19 mouse cellular contexts compared by ENCODE assay signal in the genomic region with DNA sequence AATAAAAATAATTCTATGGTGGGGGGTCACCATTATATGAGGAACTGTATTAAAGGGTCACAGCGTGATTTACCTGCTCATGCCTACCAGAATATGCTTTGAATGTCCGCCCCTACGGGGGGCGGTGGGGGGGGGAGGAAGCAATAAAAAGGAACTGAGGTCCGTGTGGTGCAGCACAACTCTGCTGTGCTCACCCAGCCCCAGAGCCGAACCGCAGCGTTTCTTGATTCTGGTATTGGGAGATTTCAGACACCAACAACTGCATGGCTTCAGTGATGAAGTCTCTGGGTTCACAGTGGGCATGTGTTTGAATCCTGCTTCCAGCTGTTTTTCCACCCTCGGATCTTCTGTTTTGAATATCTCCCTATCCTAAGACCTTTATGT.
DNase-seq lines count a peak whose midpoint lies in the region; ATAC-seq and TF ChIP-seq lines count a peak whose summit lies in the region.
"Had no signal": no experiment of that assay in that cellular context is flagged by ENCODE, and none has a peak within 500 bp of the region (broad histone marks: within the 10 kb centered on the region; RNA-seq: fewer than 3 reads in every experiment).

No protein-coding gene starts in this region.

- H3K4me1 ChIP-seq in hindbrain, embryonic 14.5 days (replicated peaks; ENCODE audit: control insufficient read depth, insufficient read depth, low read length), result no peaks in the 10 kb centered on the region
- no peaks in the 10 kb centered on the region for H3K4me1 ChIP-seq in hindbrain, embryonic 10.5 days (replicated peaks)
- H3K4me1 ChIP-seq in spleen, adult 2 months (ENCODE audit: control insufficient read depth, insufficient read depth, insufficient read length), result peaks cover 3% of the 10 kb centered on the region; the same call in 1 of the 2 replicates
- H3K4me1 ChIP-seq in hindbrain, embryonic 15.5 days (replicated peaks), result 0 out of 2 replicates have a peak, but pooled peaks cover 6% of the 10 kb centered on the region

- no peaks in the 10 kb centered on the region for H3K9me3 ChIP-seq in hindbrain, embryonic 14.5 days (ENCODE audit: control insufficient read depth, low read length)
- H3K9me3 ChIP-seq in hindbrain, embryonic 10.5 days, result no peaks in the 10 kb centered on the region
- H3K9me3 ChIP-seq in hindbrain, embryonic 15.5 days, result no peaks in the 10 kb centered on the region
- H3K9me3 ChIP-seq: forebrain, embryonic 13.5 days had no signal

- H3K36me3 ChIP-seq in hindbrain, embryonic 14.5 days (replicated peaks; ENCODE audit: control insufficient read depth, insufficient read depth), result no peaks in the 10 kb centered on the region
- 0 out of 2 replicates have a peak, but pooled peaks cover 3% of the 10 kb centered on the region for H3K36me3 ChIP-seq in hindbrain, embryonic 10.5 days
- H3K36me3 ChIP-seq in spleen, adult 2 months (ENCODE audit: control insufficient read depth, insufficient read depth, low read length), result no peaks in the 10 kb centered on the region
- H3K36me3 ChIP-seq in hindbrain, embryonic 15.5 days, result no peaks in the 10 kb centered on the region

- 73% methylated on average over 9 of the region's 9 CpGs for WGBS in hindbrain, embryonic 14.5 days
- WGBS in hindbrain, embryonic 10.5 days, result 85% methylated on average over 9 of the region's 9 CpGs
- 22% methylated on average over 9 of the region's 9 CpGs for WGBS in spleen, adult 2 months
- 85% methylated on average over 9 of the region's 9 CpGs for WGBS in hindbrain, embryonic 15.5 days

- no peak overlapping the region for H3K4me2 ChIP-seq in hindbrain, embryonic 14.5 days (replicated peaks)
- H3K4me2 ChIP-seq in hindbrain, embryonic 15.5 days, result no peak overlapping the region
- H3K4me2 ChIP-seq: forebrain, embryonic 13.5 days; heart, embryonic 11.5 days had no signal

- H3K4me3 ChIP-seq in hindbrain, embryonic 14.5 days (replicated peaks; ENCODE audit: low read length), result no peak overlapping the region
- H3K4me3 ChIP-seq in hindbrain, embryonic 10.5 days, result no peak overlapping the region
- no peak overlapping the region; the same call in 1 of the 2 replicates for H3K4me3 ChIP-seq in spleen, adult 2 months (ENCODE audit: extremely low read depth, insufficient read depth, insufficient read length)
- H3K4me3 ChIP-seq in hindbrain, embryonic 15.5 days, result no peak overlapping the region
- H3K4me3 ChIP-seq: forebrain, embryonic 13.5 days; left cerebral cortex, adult 2 months had no signal

- no peaks in the 10 kb centered on the region for H3K27me3 ChIP-seq in hindbrain, embryonic 14.5 days (ENCODE audit: control insufficient read depth, insufficient read depth, low read length)
- H3K27me3 ChIP-seq in hindbrain, embryonic 10.5 days (ENCODE audit: insufficient read depth, poor library complexity, severe bottlenecking), result no peaks in the 10 kb centered on the region
- no peaks in the 10 kb centered on the region for H3K27me3 ChIP-seq in spleen, adult 2 months (ENCODE audit: control insufficient read depth, insufficient read depth, low read length)
- H3K27me3 ChIP-seq in hindbrain, embryonic 15.5 days, result no peaks in the 10 kb centered on the region
- H3K27me3 ChIP-seq: forebrain, embryonic 13.5 days had no signal

- no peak overlapping the region for H3K9ac ChIP-seq in hindbrain, embryonic 14.5 days
- no peak overlapping the region for H3K9ac ChIP-seq in hindbrain, embryonic 15.5 days
- H3K9ac ChIP-seq: forebrain, embryonic 13.5 days had no signal

- TF ChIP-seq POLR2A in spleen, adult 2 months (IDR thresholded peaks at IDR 0.05; ENCODE audit: low read depth, low read length), result peak; percentile 38; the same call in 1 of the 2 replicates

- ATAC-seq in hindbrain, embryonic 14.5 days (ENCODE audit: low FRiP score), result peak; percentile 53; the same call in 1 of the 2 replicates
- ATAC-seq in hindbrain, embryonic 15.5 days (ENCODE audit: low FRiP score, low read depth), result 0 out of 2 replicates have a peak, but pooled peaks have one; percentile 19
- peak; percentile 49; the same call in 1 of the 2 replicates for ATAC-seq in neutrophil, adult 5-6 weeks (ENCODE audit: extremely low read depth, insufficient number of reproducible peaks, low FRiP score, poor library complexity, severe bottlenecking)
- ATAC-seq in frontal cortex, adult (ENCODE audit: low TSS enrichment), result no peak
- ATAC-seq: activated CD4-positive, CD25-positive, alpha-beta regulatory T cell, adult 4 months; forebrain, embryonic 13.5 days had no signal

- DNase-seq in hindbrain, embryonic 14.5 days (ENCODE audit: low spot score), result no peak
- no peak for DNase-seq in hindbrain, embryonic 10.5 days (ENCODE audit: low spot score)
- peak in 1 of 2 experiments; percentile 58 for DNase-seq in spleen, adult 2 months (ENCODE audit: low read depth in 1 of 2, low spot score in 2 of 2)
- no peak for DNase-seq in spleen, adult 12 weeks (ENCODE audit: low spot score)
- no peak for DNase-seq in kidney, postnatal 4 days
- DNase-seq: adrenal gland, postnatal 10 days; cerebellum, adult 2 months; cerebellum, postnatal 25 days; kidney, adult 2 months; left cerebral cortex, postnatal 4 days; lung, postnatal 4 days had no signal

- H3K27ac ChIP-seq in hindbrain, embryonic 14.5 days, result no peak overlapping the region
- no peak overlapping the region for H3K27ac ChIP-seq in hindbrain, embryonic 10.5 days
- H3K27ac ChIP-seq in spleen, adult 2 months (ENCODE audit: insufficient read depth, low read length), result peak overlapping the region; percentile 78; the same call in 1 of the 2 replicates
- H3K27ac ChIP-seq in hindbrain, embryonic 15.5 days (replicated peaks), result no peak overlapping the region
- H3K27ac ChIP-seq: forebrain, embryonic 13.5 days; kidney, postnatal 0 days; left cerebral cortex, adult 2 months had no signal

- TF ChIP-seq CTCF in spleen, adult 2 months (IDR thresholded peaks at IDR 0.05; ENCODE audit: extremely low read depth, insufficient read depth, insufficient read length, insufficient replicate concordance), result no peak
